Mouse (Mus musculus): Measurements from ENCODE around the gene Lsamp.

GRCm38 (mm10) chr16:42016791-42017643, 2032.9 kb downstream of the Lsamp start:
- TF ChIP-seq POLR2A (IDR thresholded peaks at IDR 0.05; ENCODE audit: low read depth, low read length) (no peak), POLR2AphosphoS2 (IDR thresholded peaks at IDR 0.05; ENCODE audit: low read depth, low read length) (no peak), MAX (IDR thresholded peaks at IDR 0.05; ENCODE audit: low read length) (no peak), CTCF (conservative IDR thresholded peaks at IDR 0.05 in 1 of 2, IDR thresholded peaks at IDR 0.05 in 1 of 2; ENCODE audit: low read depth in 2 of 2, low read length in 2 of 2) (no peak)
